Mouse (Mus musculus) gastrocnemius, postnatal 4 days (tissue): ENCODE data around the gene E130308A19Rik. TPM values are rescaled to one million over a fixed set of nuclear protein-coding genes. Genes with fewer than 3 reads are reported as not detected.

Source experiments
- DNase-seq, 2 experiments: peaks; one replicate each; pipeline ENCODE4 v3.0.0; 2021 to 2022; ENCODE audit warnings: low spot score in 2 of 2, mixed read lengths in 2 of 2
- total RNA-seq, 2 experiments: library from RNA; stranded (reverse); gene quantifications; 2 replicates each; pipeline ENCODE4 v1.2.3; 2021

Gene E130308A19Rik
- total RNA-seq, 2 experiments from 2014 or later = 8.1 to 8.6 TPM

GRCm38 (mm10) chr4:59725579-59725978 lies 99.6 kb downstream of the E130308A19Rik start:
- DNase-seq = no peak

- DNase-seq = no peak
Observed at GRCm38 (mm10) chr4:59726501-59726900, 100.5 kb downstream of the E130308A19Rik start.

- DNase-seq = no peak
Observed at GRCm38 (mm10) chr4:59727187-59727877, 101.3 kb downstream of the E130308A19Rik start.

GRCm38 (mm10) chr4:59727878-59728261 lies 101.9 kb downstream of the E130308A19Rik start:
- no peak for DNase-seq

GRCm38 (mm10) chr4:59728839-59729238 lies 102.8 kb downstream of the E130308A19Rik start:
- no peak for DNase-seq

GRCm38 (mm10) chr4:59731544-59731943 lies 105.5 kb downstream of the E130308A19Rik start:
- no peak for DNase-seq

- no peak for DNase-seq
Observed at GRCm38 (mm10) chr4:59739321-59739720, 113.3 kb downstream of the E130308A19Rik start.

GRCm38 (mm10) chr4:59739882-59740281 lies 113.9 kb downstream of the E130308A19Rik start:
- DNase-seq = no peak

GRCm38 (mm10) chr4:59753491-59754140 lies 127.6 kb downstream of the E130308A19Rik start:
- no peak for DNase-seq

- DNase-seq = peak in 1 of 2 experiments; percentile 51
Observed at GRCm38 (mm10) chr4:59756332-59757082, 130.5 kb downstream of the E130308A19Rik start.

GRCm38 (mm10) chr4:59757452-59758435 lies 131.7 kb downstream of the E130308A19Rik start:
- no peak for DNase-seq

- no peak for DNase-seq
Observed at GRCm38 (mm10) chr4:59760016-59760415, 134.0 kb downstream of the E130308A19Rik start.

GRCm38 (mm10) chr4:59760636-59761364 lies 134.8 kb downstream of the E130308A19Rik start:
- DNase-seq = peak in 1 of 2 experiments; percentile 61

GRCm38 (mm10) chr4:59761365-59761729 lies 135.3 kb downstream of the E130308A19Rik start:
- DNase-seq = no peak

- DNase-seq = no peak
Observed at GRCm38 (mm10) chr4:59764950-59765349, 138.9 kb downstream of the E130308A19Rik start.

GRCm38 (mm10) chr4:59765385-59766005 lies 139.5 kb downstream of the E130308A19Rik start:
- no peak for DNase-seq

GRCm38 (mm10) chr4:59767717-59768116 lies 141.7 kb downstream of the E130308A19Rik start:
- DNase-seq = no peak

GRCm38 (mm10) chr4:59772171-59772879 lies 146.3 kb downstream of the E130308A19Rik start:
- DNase-seq = no peak

GRCm38 (mm10) chr4:59777828-59778227 lies 151.8 kb downstream of the E130308A19Rik start:
- no peak for DNase-seq
